In genomic region chr14:25640421-25641056, GRCm38 (mm10) we compare ENCODE assay signal across 9 mouse cellular contexts. TPM values are rescaled to one million over a fixed set of nuclear protein-coding genes. Genes with fewer than 3 reads are reported as not detected.
A peak's percentile ranks its signal among the peaks of the same experiment; 100 is the strongest.
DNase-seq lines count a peak whose midpoint lies in the region; ATAC-seq and TF ChIP-seq lines count a peak whose summit lies in the region.
"Had no signal": no experiment of that assay in that cellular context is flagged by ENCODE, and none has a peak within 500 bp of the region (broad histone marks: within the 10 kb centered on the region; RNA-seq: fewer than 3 reads in every experiment).

No protein-coding gene starts in this region.

- H3K9ac ChIP-seq in forebrain, embryonic 13.5 days, result no peak overlapping the region
- no peak overlapping the region for H3K9ac ChIP-seq in forebrain, postnatal 0 days
- no peak overlapping the region for H3K9ac ChIP-seq in intestine, embryonic 15.5 days

- peaks cover 33% of the 10 kb centered on the region for H3K4me1 ChIP-seq in forebrain, embryonic 13.5 days
- H3K4me1 ChIP-seq in forebrain, postnatal 0 days (ENCODE audit: insufficient read depth), result no peaks in the 10 kb centered on the region
- peaks cover 14% of the 10 kb centered on the region for H3K4me1 ChIP-seq in intestine, embryonic 15.5 days (replicated peaks)

- H3K27ac ChIP-seq in forebrain, embryonic 13.5 days, result 0 out of 2 replicates have a peak overlapping the region, but pooled peaks have one; percentile 11
- H3K27ac ChIP-seq in forebrain, postnatal 0 days (ENCODE audit: low read depth, low read length), result no peak overlapping the region
- no peak overlapping the region for H3K27ac ChIP-seq in intestine, embryonic 15.5 days

- no peaks in the 10 kb centered on the region for H3K9me3 ChIP-seq in forebrain, embryonic 13.5 days (replicated peaks)
- H3K9me3 ChIP-seq in forebrain, postnatal 0 days (ENCODE audit: low read length), result no peaks in the 10 kb centered on the region
- no peaks in the 10 kb centered on the region for H3K9me3 ChIP-seq in intestine, embryonic 15.5 days

- 0 out of 2 replicates have a peak, but pooled peaks have one; percentile 9 for ATAC-seq in forebrain, embryonic 13.5 days
- no peak for ATAC-seq in forebrain, postnatal 0 days
- peak; percentile 69 for ATAC-seq in intestine, embryonic 15.5 days

- H3K4me3 ChIP-seq in forebrain, embryonic 13.5 days, result no peak overlapping the region
- no peak overlapping the region for H3K4me3 ChIP-seq in forebrain, postnatal 0 days (ENCODE audit: low read depth, low read length)
- H3K4me3 ChIP-seq in intestine, embryonic 15.5 days (replicated peaks), result no peak overlapping the region
- H3K4me3 ChIP-seq: erythroblast, embryonic 14.5 days had no signal

- DNase-seq in forebrain, postnatal 0 days, result no peak
- DNase-seq in thymus, postnatal 0 days (ENCODE audit: low spot score), result peak; percentile 10
- DNase-seq in thymus, adult 18-20 months, result no peak
- DNase-seq in adipocyte (ENCODE audit: low spot score), result no peak
- no peak for DNase-seq in kidney, adult 8-10 months
- DNase-seq in spleen, adult 12 weeks (ENCODE audit: low spot score), result no peak

- no peak for TF ChIP-seq CTCF in forebrain, postnatal 0 days (IDR thresholded peaks at IDR 0.05; ENCODE audit: low read depth)

- 71% methylated on average over 6 of the region's 6 CpGs for WGBS in forebrain, embryonic 13.5 days
- 56% methylated on average over 6 of the region's 6 CpGs for WGBS in forebrain, postnatal 0 days
- 60% methylated on average over 6 of the region's 6 CpGs for WGBS in intestine, embryonic 15.5 days

- no peak overlapping the region for H3K4me2 ChIP-seq in forebrain, embryonic 13.5 days
- H3K4me2 ChIP-seq in forebrain, postnatal 0 days (ENCODE audit: low read depth), result no peak overlapping the region
- H3K4me2 ChIP-seq in intestine, embryonic 15.5 days (replicated peaks), result no peak overlapping the region

- no peaks in the 10 kb centered on the region for H3K27me3 ChIP-seq in forebrain, embryonic 13.5 days
- no peaks in the 10 kb centered on the region for H3K27me3 ChIP-seq in forebrain, postnatal 0 days (ENCODE audit: insufficient read depth, low read length)
- H3K27me3 ChIP-seq in intestine, embryonic 15.5 days (replicated peaks), result no peaks in the 10 kb centered on the region

- H3K36me3 ChIP-seq in forebrain, embryonic 13.5 days (ENCODE audit: poor library complexity, severe bottlenecking), result peaks cover 94% of the 10 kb centered on the region
- peaks cover 62% of the 10 kb centered on the region for H3K36me3 ChIP-seq in forebrain, postnatal 0 days (ENCODE audit: insufficient read depth)
- H3K36me3 ChIP-seq in intestine, embryonic 15.5 days, result peaks cover 40% of the 10 kb centered on the region

RNA-seq across cellular contexts. Expression of gene Ppif, which starts 53.4 kb away (rescaled TPM):
- polyA plus RNA-seq in forebrain, embryonic 13.5 days (2015; fragmentation: Nextera tagmentation; extraction: Ambion mirVana), result 22.8 and 29.5 TPM in 2 replicates
- 33.3 and 39.7 TPM in 2 replicates for total RNA-seq in forebrain, postnatal 0 days (2014; rRNA removed)
- polyA plus RNA-seq in forebrain, postnatal 0 days (2015; fragmentation: Nextera tagmentation; extraction: Ambion mirVana), result 35.0 and 35.3 TPM in 2 replicates
- 30.4 and 37.2 TPM in 2 replicates for polyA plus RNA-seq in thymus, postnatal 0 days (2015; fragmentation: Nextera tagmentation; extraction: Ambion mirVana)
- 89.9 and 90.5 TPM in 2 replicates for polyA plus RNA-seq in intestine, embryonic 15.5 days (2015; fragmentation: Nextera tagmentation; extraction: Ambion mirVana)
